Mouse (Mus musculus) CH12.LX (cell line): ENCODE data around the gene Kdelr1.

Experiments
- CTCF ChIP-seq, 2 experiments: IDR thresholded peaks in 1 of 2; conservative IDR thresholded peaks in 1 of 2; 2 replicates each; pipeline ENCODE4 v1.5.1; 2011 to 2012; ENCODE audit warnings: low read depth in 2 of 2, low read length in 2 of 2, improper control_type of control experiment in 1 of 2, inconsistent platforms in 1 of 2, mild to moderate bottlenecking in 1 of 2, moderate library complexity in 1 of 2
- HCFC1 ChIP-seq: IDR thresholded peaks from 2 replicates; pipeline ENCODE4 v1.6.1; 2012; ENCODE audit warnings: low read depth, mild to moderate bottlenecking, inconsistent platforms, low read length, improper control_type of control experiment
- MEF2A ChIP-seq: IDR thresholded peaks from 2 replicates; pipeline ENCODE4 v1.6.1; 2014; ENCODE audit warnings: low read depth, mild to moderate bottlenecking, inconsistent platforms, low read length, improper control_type of control experiment, borderline replicate concordance
- NRF1 ChIP-seq: IDR thresholded peaks from 2 replicates; pipeline ENCODE4 v1.6.1; 2014; ENCODE audit warnings: low read depth, mild to moderate bottlenecking, inconsistent platforms, low read length, improper control_type of control experiment, moderate library complexity
- POLR2A ChIP-seq: IDR thresholded peaks from 2 replicates; pipeline ENCODE4 v1.6.1; 2011; ENCODE audit warnings: low read depth, mild to moderate bottlenecking, improper control_type of control experiment, low read length
- SMC3 ChIP-seq: IDR thresholded peaks from 2 replicates; pipeline ENCODE4 v1.6.1; 2011; ENCODE audit warnings: low read depth, low read length, improper control_type of control experiment

GRCm38 (mm10) chr7:45917004-45917704 lies 44.6 kb downstream of the Kdelr1 start:
- TF ChIP-seq CTCF (conservative IDR thresholded peaks at IDR 0.05 in 1 of 2, IDR thresholded peaks at IDR 0.05 in 1 of 2; ENCODE audit: low read depth in 2 of 2, low read length in 2 of 2): no peak
- no peak for TF ChIP-seq POLR2A
- TF ChIP-seq MEF2A: no peak
- no peak for TF ChIP-seq NRF1
- no peak for TF ChIP-seq SMC3
- no peak for TF ChIP-seq HCFC1
